Mouse (Mus musculus) liver, embryonic 11.5 days (tissue): ENCODE measurements around the gene Tenm2. TPM values are rescaled to one million over a fixed set of nuclear protein-coding genes. Genes with fewer than 3 reads are reported as not detected.

Experiments used
- ATAC-seq: fragments of 200-750 bp; cut with Nextera tagmentation; replicated peaks from 2 replicates; pipeline ENCODE4 v1.8.0; 2017; ENCODE audit warnings: moderate number of reproducible peaks, mild to moderate bottlenecking, moderate TSS enrichment, moderate library complexity; ENCODE audit not compliant: low FRiP score
- DNase-seq: peaks from one replicate; pipeline ENCODE4 v3.0.0-alpha.2; 2017; ENCODE audit warnings: low spot score
- H3K27ac ChIP-seq: fragments of 300-500 bp; sonication (generic); 2 replicates; pipeline ENCODE4 v1.5.1; 2014; ENCODE audit warnings: mild to moderate bottlenecking, low read depth, low read length, control low read depth
- H3K27me3 ChIP-seq: fragments of 300-500 bp; sonication (generic); replicated peaks from 2 replicates; pipeline ENCODE4 v1.6.1; 2014; ENCODE audit warnings: low read length, mixed read lengths; ENCODE audit not compliant: control insufficient read depth, insufficient read depth
- H3K36me3 ChIP-seq: fragments of 300-500 bp; sonication (generic); 2 replicates; pipeline ENCODE4 v1.6.1; 2014; ENCODE audit warnings: mild to moderate bottlenecking, low read length, moderate library complexity, mixed read lengths; ENCODE audit not compliant: control insufficient read depth, insufficient read depth
- H3K4me1 ChIP-seq: fragments of 300-500 bp; sonication (generic); replicated peaks from 2 replicates; pipeline ENCODE4 v1.6.1; 2014; ENCODE audit warnings: low read length, mixed read lengths; ENCODE audit not compliant: control insufficient read depth, insufficient read depth
- H3K4me2 ChIP-seq: fragments of 300-500 bp; sonication (generic); 2 replicates; pipeline ENCODE4 v1.6.1; 2014; ENCODE audit warnings: mild to moderate bottlenecking, control low read depth, moderate library complexity
- H3K4me3 ChIP-seq: fragments of 300-500 bp; sonication (generic); 2 replicates; pipeline ENCODE4 v1.5.1; 2014; ENCODE audit warnings: low read depth, low read length, control low read depth
- H3K9ac ChIP-seq: fragments of 300-500 bp; sonication (generic); 2 replicates; pipeline ENCODE4 v1.6.1; 2014; ENCODE audit warnings: low read depth, low read length, control low read depth
- H3K9me3 ChIP-seq: fragments of 300-500 bp; sonication (generic); 2 replicates; pipeline ENCODE4 v1.6.1; 2016; ENCODE audit warnings: low read length, inconsistent platforms, mixed read lengths; ENCODE audit not compliant: control insufficient read depth
- WGBS: fragments of 180-500 bp; shearing (Covaris S2); extraction: QIAGEN DNeasy Blood & Tissue Kit; methylation state at CpG from one replicate; pipeline ENCODE4 v1.1.7; 2014; 5-methylcytosine and 5-hydroxymethylcytosine counted together
- polyA plus RNA-seq: library from polyadenylated mRNA; unstranded; fragments of >200 nt; fragmentation: Nextera tagmentation; extraction: Ambion mirVana; gene quantifications from 2 replicates; pipeline ENCODE4 v1.2.1, GENCODE M21; 2014

The Tenm2 gene
- polyA plus RNA-seq, 1 experiment from 2014 or later = 0.78 TPM

DNA sequence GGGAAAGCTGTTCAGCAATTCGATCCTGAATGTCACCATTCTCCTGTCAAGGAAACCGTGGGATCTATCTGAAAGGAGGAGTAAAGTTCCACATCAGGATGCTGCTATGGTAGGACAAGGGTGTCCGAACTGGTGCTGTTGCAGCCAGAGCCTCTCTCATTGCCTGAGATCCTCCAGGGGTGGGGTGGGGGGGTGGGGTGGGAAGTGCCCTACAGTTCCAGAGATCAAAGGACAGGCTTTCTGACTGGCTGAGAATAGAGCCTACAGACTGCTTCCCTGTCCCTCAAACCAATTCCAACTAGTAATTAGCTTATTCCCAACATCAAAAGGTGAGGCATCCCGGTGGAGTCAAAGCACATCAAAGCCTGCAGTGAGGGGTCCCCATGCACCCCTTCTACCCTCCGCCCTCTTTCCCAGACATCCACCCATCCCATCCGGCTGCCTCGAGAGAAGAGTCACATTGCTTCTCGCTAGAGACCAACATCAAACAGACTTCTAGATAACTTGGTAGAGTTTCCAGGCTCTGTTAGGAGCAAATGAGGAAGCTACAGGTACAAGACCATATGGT, 630.9 kb downstream of the Tenm2 start:
- H3K9me3 ChIP-seq = no peaks in the 10 kb centered on the region
- no peak overlapping the region for H3K9ac ChIP-seq
- H3K4me3 ChIP-seq = no peak overlapping the region
- no peak overlapping the region for H3K4me2 ChIP-seq
- DNase-seq (no peak), ATAC-seq (no peak)
- no peaks in the 10 kb centered on the region for H3K4me1 ChIP-seq
- no peaks in the 10 kb centered on the region for H3K27me3 ChIP-seq
- WGBS = 38% methylated on average over 8 of the region's 8 CpGs
- no peaks in the 10 kb centered on the region for H3K36me3 ChIP-seq
- no peak overlapping the region for H3K27ac ChIP-seq

DNA sequence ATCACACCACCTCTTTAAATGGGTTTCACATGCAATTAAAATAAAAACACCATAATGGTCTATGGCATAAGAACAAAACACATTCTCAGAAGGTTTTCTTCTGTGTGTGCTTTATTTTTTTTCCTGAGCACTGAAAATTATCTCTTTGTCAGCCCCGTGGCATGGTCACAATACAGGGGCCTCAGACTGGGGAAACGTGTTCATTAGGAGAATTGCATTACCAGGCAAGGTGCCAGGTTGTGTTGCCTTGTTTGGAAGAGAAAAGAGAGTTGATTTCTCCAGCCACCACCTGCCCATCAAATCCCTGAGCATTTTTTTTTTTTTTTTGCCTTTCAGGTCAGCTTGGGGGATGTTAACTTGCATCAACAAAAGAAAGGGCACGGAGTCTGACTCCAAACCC, 631.5 kb downstream of the Tenm2 start:
- DNase-seq (no peak), ATAC-seq (no peak)
- Histone ChIP-seq H3K4me1 (no peaks in the 10 kb centered on the region), H3K4me2 (no peak overlapping the region), H3K36me3 (no peaks in the 10 kb centered on the region), H3K27me3 (no peaks in the 10 kb centered on the region), H3K9ac (no peak overlapping the region), H3K9me3 (no peaks in the 10 kb centered on the region), H3K27ac (no peak overlapping the region), H3K4me3 (no peak overlapping the region)
- 54% methylated on average over 3 of the region's 3 CpGs for WGBS

DNA sequence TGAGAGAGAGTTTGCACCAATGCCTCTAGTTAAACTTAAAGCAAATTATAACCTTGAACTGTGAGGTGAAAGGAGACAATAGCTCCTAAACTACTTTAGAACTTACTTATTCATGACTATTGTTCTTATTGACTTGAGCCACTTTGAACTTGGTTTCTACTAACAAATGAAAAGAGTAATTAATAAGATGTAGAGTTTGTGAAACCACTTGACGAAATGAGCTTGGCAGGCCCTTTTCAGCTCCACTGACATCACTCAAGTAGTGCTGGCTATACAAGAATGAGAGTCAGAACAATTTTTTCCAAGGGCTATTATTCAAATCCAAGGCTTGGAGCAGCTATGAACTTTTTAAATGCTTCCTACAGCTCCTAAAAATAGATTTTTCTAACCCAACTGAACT, 643.3 kb downstream of the Tenm2 start:
- H3K4me1 ChIP-seq = no peaks in the 10 kb centered on the region
- no peak overlapping the region for H3K9ac ChIP-seq
- H3K27me3 ChIP-seq = no peaks in the 10 kb centered on the region
- no peak for DNase-seq
- H3K36me3 ChIP-seq = no peaks in the 10 kb centered on the region
- H3K4me3 ChIP-seq = no peak overlapping the region
- ATAC-seq = no peak
- no peak overlapping the region for H3K4me2 ChIP-seq
- 76% methylated on average over 1 of the region's 1 CpGs for WGBS
- no peak overlapping the region for H3K27ac ChIP-seq
- no peaks in the 10 kb centered on the region for H3K9me3 ChIP-seq

DNA sequence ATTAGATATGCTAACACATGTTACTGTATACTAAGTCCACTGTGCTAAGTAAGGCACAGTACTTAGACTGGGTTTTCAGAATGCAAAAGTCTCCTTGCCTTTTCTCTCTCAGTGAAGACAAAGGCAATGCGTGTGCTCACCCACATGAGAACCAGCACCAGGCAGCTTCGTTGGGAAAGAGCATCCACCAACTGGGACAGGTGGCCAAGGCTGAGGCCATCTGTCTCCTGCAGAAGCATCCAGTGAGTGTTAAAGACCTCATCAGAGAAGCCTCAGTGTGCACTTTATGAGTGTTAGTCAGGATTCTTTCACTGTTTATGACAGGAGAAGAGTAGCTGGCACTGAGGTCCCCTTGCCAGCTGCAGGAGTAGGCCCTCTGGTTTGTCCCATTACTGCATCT, 669.6 kb downstream of the Tenm2 start:
- no peaks in the 10 kb centered on the region for H3K4me1 ChIP-seq
- DNase-seq (no peak), ATAC-seq (no peak)
- no peaks in the 10 kb centered on the region for H3K27me3 ChIP-seq
- WGBS = 75% methylated on average over 2 of the region's 2 CpGs
- no peak overlapping the region for H3K27ac ChIP-seq
- no peak overlapping the region for H3K9ac ChIP-seq
- H3K4me2 ChIP-seq = no peak overlapping the region
- H3K9me3 ChIP-seq = no peaks in the 10 kb centered on the region
- H3K4me3 ChIP-seq = no peak overlapping the region
- no peaks in the 10 kb centered on the region for H3K36me3 ChIP-seq

DNA sequence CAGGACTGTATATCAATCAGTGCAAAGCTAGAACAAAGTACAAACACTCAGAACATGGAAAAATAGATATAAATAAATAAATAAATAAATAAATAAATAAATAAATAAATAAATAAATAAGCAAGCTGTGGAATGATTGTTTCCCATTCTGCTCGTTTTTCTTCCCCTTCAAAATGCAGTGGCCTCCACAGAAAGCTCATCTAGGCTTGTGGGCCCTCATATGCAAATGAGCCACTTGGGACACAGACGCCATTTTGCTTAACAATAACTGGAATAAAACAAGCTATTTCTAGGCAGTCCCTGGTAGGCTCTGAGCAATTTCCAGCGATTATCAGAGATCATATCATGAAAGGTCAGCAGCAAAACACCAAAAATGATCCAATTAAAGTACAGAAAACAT, 672.9 kb downstream of the Tenm2 start:
- Histone ChIP-seq H3K9me3 (no peaks in the 10 kb centered on the region), H3K4me3 (no peak overlapping the region), H3K9ac (no peak overlapping the region), H3K36me3 (no peaks in the 10 kb centered on the region), H3K4me1 (no peaks in the 10 kb centered on the region), H3K4me2 (no peak overlapping the region), H3K27ac (no peak overlapping the region), H3K27me3 (no peaks in the 10 kb centered on the region)
- 57% methylated on average over 3 of the region's 3 CpGs for WGBS
- no peak for DNase-seq
- no peak for ATAC-seq

DNA sequence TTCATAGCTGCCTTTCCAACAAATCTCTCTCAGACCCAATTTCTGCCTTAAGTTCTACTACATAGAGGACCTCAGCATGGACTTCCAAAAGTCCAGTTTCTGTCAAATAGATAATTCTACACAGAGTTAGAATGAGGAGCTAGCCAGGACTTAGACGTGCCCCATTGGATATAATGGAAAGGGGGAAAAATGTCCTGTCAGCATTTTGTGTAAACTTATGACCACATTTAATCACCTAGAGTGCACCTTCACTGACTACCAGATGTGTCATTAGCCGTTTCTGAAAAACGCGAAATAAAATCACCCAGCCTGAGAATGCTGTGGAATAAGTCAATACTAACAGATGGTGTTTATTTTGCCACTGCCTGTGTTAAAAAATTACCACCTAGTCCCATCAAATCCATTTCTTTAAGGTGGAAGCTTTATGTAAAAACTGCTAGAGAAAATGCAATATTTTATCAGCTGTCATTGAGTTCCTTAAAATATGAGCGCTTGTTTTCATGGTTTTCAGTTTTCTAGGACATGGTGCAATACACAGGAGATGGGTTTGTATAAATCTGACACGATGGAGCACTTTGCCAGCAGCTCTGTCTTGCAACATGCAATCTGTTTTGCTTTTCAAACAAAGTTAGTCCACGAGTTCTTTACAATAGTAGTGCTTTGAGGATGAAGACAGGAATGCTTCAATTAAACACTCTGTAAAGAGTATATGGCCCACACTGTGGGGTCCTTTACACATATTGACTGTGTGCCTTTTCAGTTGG, 674.8 kb downstream of the Tenm2 start:
- H3K9me3 ChIP-seq = no peaks in the 10 kb centered on the region
- H3K4me3 ChIP-seq = no peak overlapping the region
- H3K9ac ChIP-seq = no peak overlapping the region
- WGBS = 77% methylated on average over 7 of the region's 7 CpGs
- H3K4me1 ChIP-seq = no peaks in the 10 kb centered on the region
- ATAC-seq (no peak), DNase-seq (no peak)
- H3K4me2 ChIP-seq = no peak overlapping the region
- H3K27me3 ChIP-seq = no peaks in the 10 kb centered on the region
- H3K36me3 ChIP-seq = no peaks in the 10 kb centered on the region
- H3K27ac ChIP-seq = no peak overlapping the region

DNA sequence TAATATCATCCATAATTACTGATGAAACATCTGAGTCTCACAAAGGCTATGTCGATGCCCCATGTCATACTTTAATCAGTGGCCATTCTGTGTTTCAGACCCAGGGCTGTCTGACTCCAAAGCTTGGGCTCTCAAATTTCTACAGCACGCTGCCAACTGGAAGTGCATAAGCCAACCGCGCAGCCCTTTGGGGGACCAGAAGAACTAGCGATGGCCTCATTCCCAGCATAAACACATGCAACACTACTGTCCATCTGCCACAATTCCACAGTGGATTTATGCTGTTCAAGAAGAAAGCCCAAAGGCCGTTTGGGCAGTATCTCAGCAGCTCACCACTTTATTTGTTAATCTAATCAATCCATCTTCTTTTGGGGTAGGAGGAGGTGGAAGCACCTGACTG, 678.4 kb downstream of the Tenm2 start:
- no peaks in the 10 kb centered on the region for H3K27me3 ChIP-seq
- 80% methylated on average over 6 of the region's 6 CpGs for WGBS

DNA sequence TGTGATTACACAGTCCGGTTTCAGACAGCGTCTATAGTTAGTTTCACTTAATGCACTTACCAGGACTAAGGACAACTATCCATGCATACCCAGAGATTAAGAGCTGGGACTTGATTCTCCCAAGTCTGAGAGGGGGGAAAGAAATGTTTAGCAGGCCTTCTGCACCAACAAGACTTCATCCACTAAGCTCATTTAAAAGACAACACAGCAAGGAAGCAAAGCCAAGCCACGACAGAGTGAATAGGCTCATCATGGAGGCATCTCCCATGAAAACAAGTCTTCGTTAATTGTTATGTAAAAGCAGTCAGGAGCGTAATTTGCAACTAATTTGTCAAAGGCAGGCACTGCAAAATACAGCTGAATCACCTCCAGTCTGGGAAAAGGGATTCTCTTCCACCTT, 682.5 kb downstream of the Tenm2 start:
- ATAC-seq (no peak), DNase-seq (no peak)
- no peak overlapping the region for H3K4me2 ChIP-seq
- H3K4me3 ChIP-seq = no peak overlapping the region
- H3K27ac ChIP-seq = no peak overlapping the region
- H3K9ac ChIP-seq = no peak overlapping the region
- 68% methylated on average over 5 of the region's 5 CpGs for WGBS
- H3K27me3 ChIP-seq = no peaks in the 10 kb centered on the region
- no peaks in the 10 kb centered on the region for H3K4me1 ChIP-seq
- H3K36me3 ChIP-seq = no peaks in the 10 kb centered on the region
- H3K9me3 ChIP-seq = no peaks in the 10 kb centered on the region

More for the DNA sequence above, 678.4 kb downstream of the Tenm2 start:
- Histone ChIP-seq H3K4me3 (no peak overlapping the region), H3K9me3 (no peaks in the 10 kb centered on the region), H3K27ac (no peak overlapping the region), H3K9ac (no peak overlapping the region), H3K36me3 (no peaks in the 10 kb centered on the region), H3K4me1 (no peaks in the 10 kb centered on the region), H3K4me2 (no peak overlapping the region)
- DNase-seq (no peak), ATAC-seq (no peak)

DNA sequence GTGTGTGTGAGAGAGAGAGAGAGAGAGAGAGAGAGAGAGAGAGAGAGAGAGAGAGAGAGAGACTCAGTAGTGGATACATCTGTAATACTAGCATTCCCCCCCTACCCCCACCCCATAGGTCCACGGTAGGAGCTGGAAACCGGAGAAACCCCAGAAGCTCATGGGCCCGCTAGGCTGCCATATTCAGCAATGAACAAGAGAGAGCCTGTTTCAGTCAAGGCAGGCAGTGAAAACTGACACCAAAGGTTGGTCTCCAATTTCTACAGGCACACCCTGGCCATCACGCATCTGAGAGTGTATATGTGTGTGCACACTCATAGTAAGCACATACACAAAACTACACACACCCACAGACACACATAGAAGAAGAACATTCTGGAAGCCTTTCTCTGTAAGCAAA, 685.1 kb downstream of the Tenm2 start:
- Histone ChIP-seq H3K36me3 (no peaks in the 10 kb centered on the region), H3K4me3 (no peak overlapping the region), H3K27me3 (no peaks in the 10 kb centered on the region), H3K27ac (no peak overlapping the region), H3K9ac (no peak overlapping the region), H3K9me3 (no peaks in the 10 kb centered on the region), H3K4me1 (no peaks in the 10 kb centered on the region), H3K4me2 (no peak overlapping the region)
- no peak for ATAC-seq
- 85% methylated on average over 4 of the region's 4 CpGs for WGBS
- DNase-seq = no peak
